Mouse (Mus musculus) thymus, adult 2 months (tissue): ENCODE measurements around the gene Gm20388. TPM values are rescaled to one million over a fixed set of nuclear protein-coding genes. Genes with fewer than 3 reads are reported as not detected.

ENCODE experiments used
- DNase-seq: peaks from one replicate; pipeline ENCODE4 v3.0.0; 2021
- H3K27ac ChIP-seq: fragments of 200-500 bp; 2 replicates; pipeline ENCODE4 v1.5.1; 2012; ENCODE audit warnings: low read length, control low read depth; ENCODE audit not compliant: control insufficient read depth, insufficient read depth
- H3K27me3 ChIP-seq: fragments of 200-500 bp; 2 replicates; pipeline ENCODE4 v1.6.1; 2012; ENCODE audit warnings: mild to moderate bottlenecking, low read length, moderate library complexity, mixed read lengths; ENCODE audit not compliant: control insufficient read depth, insufficient read depth
- H3K36me3 ChIP-seq: fragments of 200-500 bp; 2 replicates; pipeline ENCODE4 v1.6.1; 2012; ENCODE audit warnings: mild to moderate bottlenecking, low read length, moderate library complexity; ENCODE audit not compliant: control insufficient read depth, insufficient read depth
- H3K4me1 ChIP-seq: fragments of 200-500 bp; replicated peaks from 2 replicates; pipeline ENCODE4 v1.6.1; 2012; ENCODE audit warnings: low read length; ENCODE audit not compliant: control insufficient read depth, insufficient read depth
- H3K4me3 ChIP-seq: fragments of 200-500 bp; 2 replicates; pipeline ENCODE4 v1.5.1; 2012; ENCODE audit warnings: mild to moderate bottlenecking, low read length, control low read depth, moderate library complexity; ENCODE audit not compliant: control insufficient read depth, insufficient read depth
- CTCF ChIP-seq: fragments of 200-500 bp; IDR thresholded peaks from 2 replicates; pipeline ENCODE4 v1.5.1; 2012; ENCODE audit warnings: mild to moderate bottlenecking, control low read depth, low read length, moderate library complexity, borderline replicate concordance; ENCODE audit not compliant: control insufficient read depth, poor library complexity, insufficient read depth; ENCODE audit errors: extremely low read depth
- POLR2A ChIP-seq: fragments of 200-500 bp; IDR thresholded peaks from 2 replicates; pipeline ENCODE4 v1.6.1; 2012; ENCODE audit warnings: mild to moderate bottlenecking, low read length, control low read depth, moderate library complexity; ENCODE audit not compliant: control insufficient read depth, poor library complexity, insufficient read depth; ENCODE audit errors: extremely low read depth
- WGBS: fragments of 180-500 bp; shearing (Covaris S2); methylation state at CpG from one replicate; pipeline ENCODE4 v1.1.7; 2018; 5-methylcytosine and 5-hydroxymethylcytosine counted together
- polyA plus RNA-seq: library from polyadenylated mRNA; depleted of rRNA; stranded (reverse); fragments of >200 nt; gene quantifications from 2 replicates; pipeline ENCODE4 v1.2.3, GENCODE M21; 2012

Gene Gm20388
- polyA plus RNA-seq, 1 experiment = 103 TPM

GRCm38 (mm10) chr8:119933681-119934080, 23.0 kb downstream of the Gm20388 start:
- Histone ChIP-seq H3K4me3 (no peak overlapping the region), H3K27me3 (no peaks in the 10 kb centered on the region), H3K36me3 (peaks cover 11% of the 10 kb centered on the region), H3K27ac (no peak overlapping the region), H3K4me1 (no peaks in the 10 kb centered on the region)
- WGBS = 97% methylated on average over 4 of the region's 4 CpGs
- DNase-seq = no peak
- TF ChIP-seq CTCF = no peak
- no peak for TF ChIP-seq POLR2A

GRCm38 (mm10) chr8:119935541-119935940, 24.9 kb downstream of the Gm20388 start:
- Histone ChIP-seq H3K4me3 (no peak overlapping the region), H3K27ac (no peak overlapping the region), H3K4me1 (no peaks in the 10 kb centered on the region), H3K36me3 (peaks cover 11% of the 10 kb centered on the region), H3K27me3 (no peaks in the 10 kb centered on the region)
- WGBS = 44% methylated on average over 6 of the region's 6 CpGs
- no peak for TF ChIP-seq CTCF
- TF ChIP-seq POLR2A = no peak
- no peak for DNase-seq

DNA sequence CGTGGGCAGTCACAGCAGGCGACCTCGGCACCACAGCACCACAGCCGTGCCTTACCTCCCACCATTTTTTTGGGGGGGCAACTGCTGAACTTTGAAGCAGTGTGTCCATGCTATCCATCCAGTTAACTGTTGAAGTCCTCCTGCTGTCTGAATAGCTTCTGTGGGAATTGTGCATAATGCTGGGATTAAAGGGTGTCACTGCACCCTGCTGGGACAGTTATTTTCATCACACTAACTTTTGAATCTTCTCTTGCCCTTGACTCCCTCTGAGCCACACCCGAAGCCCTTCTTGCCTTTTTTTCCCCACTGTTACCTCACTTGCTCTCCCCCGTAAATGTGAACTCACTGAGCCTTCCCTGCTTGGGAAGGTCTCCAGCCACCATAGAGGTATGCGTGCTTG, 27.8 kb downstream of the Gm20388 start:
- Histone ChIP-seq H3K4me3 (no peak overlapping the region), H3K36me3 (peaks cover 19% of the 10 kb centered on the region), H3K27ac (no peak overlapping the region), H3K4me1 (no peaks in the 10 kb centered on the region), H3K27me3 (no peaks in the 10 kb centered on the region)
- WGBS = 94% methylated on average over 7 of the region's 7 CpGs
- no peak for DNase-seq
- TF ChIP-seq CTCF = no peak
- no peak for TF ChIP-seq POLR2A

DNA sequence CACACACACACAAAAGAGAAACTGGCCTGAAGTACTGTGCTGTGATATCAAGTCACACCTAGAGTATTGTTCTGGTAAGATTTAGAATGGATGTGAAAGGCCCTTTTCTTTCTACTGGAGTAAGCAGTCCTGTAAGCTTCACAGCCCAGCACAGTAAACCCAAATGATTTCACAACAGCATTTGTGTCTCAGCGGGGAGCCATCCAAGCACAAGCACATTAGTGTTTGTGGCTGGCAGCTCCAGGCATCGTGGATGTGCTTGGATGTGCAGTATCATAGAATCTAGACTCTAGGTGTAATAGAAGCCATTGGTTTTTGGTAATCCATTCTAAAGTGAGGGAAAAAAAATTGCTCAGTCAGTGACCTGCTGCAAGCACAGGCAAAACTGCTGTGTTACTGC, 28.7 kb downstream of the Gm20388 start:
- TF ChIP-seq CTCF (no peak), POLR2A (no peak)
- peaks cover 19% of the 10 kb centered on the region for H3K36me3 ChIP-seq
- no peak overlapping the region for H3K4me3 ChIP-seq
- no peaks in the 10 kb centered on the region for H3K4me1 ChIP-seq
- no peaks in the 10 kb centered on the region for H3K27me3 ChIP-seq
- 93% methylated on average over 2 of the region's 2 CpGs for WGBS
- H3K27ac ChIP-seq = no peak overlapping the region
- no peak for DNase-seq

DNA sequence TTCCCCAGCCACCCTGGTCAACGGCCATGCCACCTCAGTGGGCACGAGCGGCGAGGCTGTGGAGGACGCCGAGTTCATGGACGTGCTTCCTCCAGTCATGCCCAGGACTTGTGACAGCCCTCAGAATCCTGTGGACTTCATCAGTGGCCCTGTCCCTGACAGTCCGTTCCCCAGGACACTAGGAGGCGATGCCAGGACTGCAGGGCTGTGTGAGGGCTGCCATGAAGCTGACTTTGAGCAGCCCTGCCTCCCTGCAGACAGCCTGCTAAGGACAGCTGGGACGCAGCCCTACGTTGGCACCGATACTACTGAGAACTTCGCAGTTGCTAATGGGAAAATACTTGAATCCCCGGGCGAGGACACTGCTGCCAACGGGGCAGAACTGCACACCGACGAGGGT, 30.8 kb downstream of the Gm20388 start:
- no peak for DNase-seq
- peaks cover 17% of the 10 kb centered on the region for H3K36me3 ChIP-seq
- peaks cover 15% of the 10 kb centered on the region for H3K4me1 ChIP-seq
- H3K27me3 ChIP-seq = no peaks in the 10 kb centered on the region
- 97% methylated on average over 18 of the region's 18 CpGs for WGBS
- no peak overlapping the region for H3K27ac ChIP-seq
- no peak overlapping the region for H3K4me3 ChIP-seq
- TF ChIP-seq CTCF = no peak
- TF ChIP-seq POLR2A = no peak

DNA sequence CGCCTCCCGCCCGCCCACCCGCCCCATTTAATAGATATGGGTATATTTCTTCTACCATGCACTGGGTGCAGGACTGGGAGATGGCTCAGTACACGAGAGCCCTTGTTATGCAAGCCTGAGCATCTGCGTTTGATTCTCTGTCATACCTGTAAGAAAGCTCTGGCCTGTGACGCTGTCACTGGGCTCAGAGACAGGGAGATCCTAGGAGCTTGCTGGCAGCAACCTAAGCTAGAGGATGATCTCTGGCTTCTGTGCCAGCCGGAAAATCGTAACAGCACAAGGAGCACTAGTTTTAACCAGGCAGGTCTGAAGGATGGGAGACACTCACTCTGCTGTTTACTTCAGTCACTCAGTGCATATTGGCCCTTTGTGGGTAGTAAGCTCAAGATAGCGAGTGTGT, 33.0 kb downstream of the Gm20388 start:
- H3K27ac ChIP-seq = no peak overlapping the region
- TF ChIP-seq CTCF (no peak), POLR2A (no peak)
- no peaks in the 10 kb centered on the region for H3K27me3 ChIP-seq
- peaks cover 13% of the 10 kb centered on the region for H3K36me3 ChIP-seq
- 97% methylated on average over 10 of the region's 10 CpGs for WGBS
- H3K4me1 ChIP-seq = peaks cover 20% of the 10 kb centered on the region
- DNase-seq = no peak
- no peak overlapping the region for H3K4me3 ChIP-seq
